Mouse (Mus musculus): ENCODE data around the gene Apold1. TPM values are rescaled to one million over a fixed set of nuclear protein-coding genes. Genes with fewer than 3 reads are reported as not detected.

The Apold1 gene
- total RNA-seq (2021): 1 to 10 TPM; 1.0 to 5.0 TPM
- long read RNA-seq, experiment 1, partial matches to known transcripts: 1 of 4 reads
- long read RNA-seq, experiment 1, other reads (novel, unspliced or antisense): 0 of 4 reads
- long read RNA-seq, experiment 2, partial matches to known transcripts: 0 of 1 reads
- long read RNA-seq, experiment 2, other reads (novel, unspliced or antisense): 0 of 1 reads

DNA sequence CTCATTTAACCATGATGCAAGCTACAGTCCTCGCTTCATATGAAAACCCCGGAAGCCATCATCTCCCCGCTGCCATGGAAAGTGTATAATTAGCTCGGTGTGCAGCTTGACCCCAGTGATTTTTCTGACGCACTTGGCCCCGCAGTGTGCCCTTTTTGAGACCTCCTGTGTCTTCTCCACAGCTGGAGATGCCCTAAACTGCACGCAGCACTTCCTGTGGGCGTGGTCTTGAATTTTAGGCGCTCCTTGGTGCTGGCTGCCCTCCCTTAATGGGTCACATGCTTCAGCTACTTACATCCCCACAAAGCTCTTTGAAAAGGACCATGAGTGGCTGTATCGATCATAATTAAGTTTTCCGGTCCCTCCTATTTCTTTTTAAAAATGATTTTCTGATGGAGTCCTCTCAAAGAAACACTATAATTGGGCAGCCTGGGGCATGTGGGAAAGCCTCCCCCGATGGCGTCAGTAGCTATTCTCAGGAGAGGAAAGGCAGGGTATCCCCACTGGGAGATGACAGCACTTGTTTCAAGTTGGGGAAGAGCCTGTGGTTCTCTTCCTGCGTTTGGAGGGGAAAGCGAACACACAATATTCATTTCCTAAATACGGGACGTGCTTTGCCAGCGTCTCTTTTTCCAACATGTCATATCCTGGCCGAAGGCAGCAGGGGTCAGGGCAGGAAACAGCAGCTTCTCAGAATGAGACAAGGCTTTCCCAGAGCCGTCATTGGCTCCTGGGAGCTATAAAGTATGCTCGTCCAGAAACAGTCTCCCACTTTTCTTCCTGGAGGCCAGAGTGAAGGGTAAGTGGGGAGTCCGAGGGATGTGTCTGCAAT is at the start of gene Apold1:
TSS of gene Apold1 (plus strand) at position 488 of the 832 bp plus-strand sequence.
- intact Hi-C loops (cut with DNase I): no loop called here
- peak within 1 kb of the TSS; percentile 80 for H3K4me3 ChIP-seq
- TF ChIP-seq CTCF (IDR thresholded peaks at IDR 0.05): no peak
- peak within 1 kb of the TSS; percentile 87 for H3K27ac ChIP-seq
- DNase-seq: peak; percentile 44

DNA sequence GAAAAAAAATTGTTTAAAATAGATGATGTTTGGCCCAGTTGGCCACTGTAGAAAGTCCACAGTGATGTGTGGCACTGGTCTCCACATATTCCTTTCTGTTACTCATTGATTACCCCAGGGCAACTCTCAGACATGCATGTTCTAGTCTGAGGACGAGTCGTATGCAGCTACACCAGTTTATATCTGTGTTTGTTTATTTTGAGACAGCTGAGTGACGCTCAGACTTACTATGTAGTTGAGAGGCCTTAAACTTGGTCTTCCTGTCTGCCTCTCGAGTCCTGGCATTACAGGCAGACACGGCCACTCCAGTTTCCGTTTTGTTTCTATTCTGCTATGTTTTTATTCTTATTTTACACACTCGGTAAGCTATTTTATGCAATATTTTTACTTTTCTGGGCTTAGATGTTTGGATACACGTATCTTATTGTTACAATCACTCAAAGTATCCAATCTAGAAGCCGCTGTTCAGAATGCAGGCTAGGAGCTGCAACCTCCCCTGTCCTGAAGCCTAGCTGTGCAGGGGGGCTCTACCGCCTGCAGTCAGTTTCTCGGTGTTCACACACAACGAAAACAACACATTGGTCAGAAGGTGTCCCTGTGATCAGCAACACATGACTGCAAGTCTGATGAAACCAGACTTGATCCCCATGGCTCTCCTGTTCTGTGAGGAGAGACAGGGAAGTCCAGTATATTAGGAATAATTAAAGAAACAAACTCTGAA is 48.9 kb upstream of the Apold1 start:
- Histone ChIP-seq H3K4me3 (peak overlapping the region; percentile 49), H3K27ac (peak overlapping the region; percentile 76)
- intact Hi-C loops (cut with DNase I): loop anchor here (5.0 kb wide), 1 partner anchor 35 kb away; the partner anchor contains the start of gene Gpr19
- no peak for DNase-seq
- no peak for TF ChIP-seq CTCF (IDR thresholded peaks at IDR 0.05)

DNA sequence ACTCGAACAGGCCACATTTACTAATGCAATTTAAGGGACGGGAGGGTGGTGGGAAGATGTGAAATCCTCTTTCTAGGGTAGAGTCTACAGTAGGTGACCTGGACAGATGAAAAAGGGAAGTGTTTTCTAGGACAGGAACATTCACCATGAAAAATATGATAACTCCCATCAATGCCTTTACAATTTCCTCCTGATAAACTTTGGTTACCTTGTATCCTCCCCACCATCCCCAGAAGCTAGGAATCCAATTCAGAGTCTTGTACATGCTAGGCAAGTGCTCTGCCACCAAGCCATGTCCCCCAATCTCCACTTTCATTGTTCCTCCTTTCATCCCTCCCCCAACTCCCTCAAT is 48.3 kb upstream of the Apold1 start:
- H3K27ac ChIP-seq: peak overlapping the region; percentile 76
- intact Hi-C loops (cut with DNase I): loop anchor here (5.0 kb wide), 1 partner anchor 36 kb away; the partner anchor contains the start of gene Gpr19
- no peak for DNase-seq
- TF ChIP-seq CTCF (IDR thresholded peaks at IDR 0.05): no peak
- H3K4me3 ChIP-seq: no peak overlapping the region

DNA sequence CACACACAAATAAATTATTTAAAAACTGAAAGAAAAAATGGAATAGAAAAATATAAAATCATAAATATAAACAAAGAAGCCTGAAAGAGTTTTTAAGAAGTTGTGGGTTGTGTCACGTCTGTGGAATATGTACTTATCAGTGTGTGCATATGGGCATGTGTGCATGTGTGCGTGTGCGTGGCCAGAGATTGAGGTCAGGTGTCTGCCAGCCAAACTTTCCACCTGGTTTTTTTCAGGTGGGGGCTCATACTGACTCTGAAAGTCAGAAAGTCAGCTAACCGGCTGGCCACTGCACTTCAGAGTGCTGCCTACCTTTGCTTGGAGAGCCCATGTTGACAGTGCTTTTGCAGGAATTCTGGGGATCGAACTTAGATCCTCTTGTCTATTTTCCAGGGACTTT is 47.2 kb upstream of the Apold1 start:
- no peak for TF ChIP-seq CTCF (IDR thresholded peaks at IDR 0.05)
- H3K27ac ChIP-seq: no peak overlapping the region
- intact Hi-C loops (cut with DNase I): loop anchor here (5.0 kb wide), 1 partner anchor 37 kb away; the partner anchor contains the start of gene Gpr19
- DNase-seq: no peak
- H3K4me3 ChIP-seq: no peak overlapping the region

DNA sequence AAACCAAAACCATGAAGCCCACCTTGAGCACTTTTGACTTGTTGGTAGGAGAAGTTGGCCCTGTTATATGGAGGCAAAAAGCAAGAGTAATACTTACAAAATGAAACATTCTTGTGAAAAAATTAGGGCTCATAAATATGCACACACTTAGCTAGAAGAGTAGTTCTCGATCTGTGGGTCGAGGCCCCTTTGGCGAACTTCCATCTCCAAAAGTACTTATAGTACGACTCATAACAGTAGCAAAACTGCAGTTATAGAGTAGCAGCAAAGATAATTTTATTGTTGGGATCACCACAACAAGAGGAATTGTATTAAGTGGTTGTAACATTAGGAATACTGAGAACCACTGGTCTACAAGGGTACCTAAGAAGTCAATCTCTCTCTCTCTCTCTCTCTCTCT is 41.7 kb upstream of the Apold1 start:
- no peak overlapping the region for H3K27ac ChIP-seq
- no peak for TF ChIP-seq CTCF (IDR thresholded peaks at IDR 0.05)
- no peak for DNase-seq
- intact Hi-C loops (cut with DNase I): no loop called here
- H3K4me3 ChIP-seq: no peak overlapping the region

DNA sequence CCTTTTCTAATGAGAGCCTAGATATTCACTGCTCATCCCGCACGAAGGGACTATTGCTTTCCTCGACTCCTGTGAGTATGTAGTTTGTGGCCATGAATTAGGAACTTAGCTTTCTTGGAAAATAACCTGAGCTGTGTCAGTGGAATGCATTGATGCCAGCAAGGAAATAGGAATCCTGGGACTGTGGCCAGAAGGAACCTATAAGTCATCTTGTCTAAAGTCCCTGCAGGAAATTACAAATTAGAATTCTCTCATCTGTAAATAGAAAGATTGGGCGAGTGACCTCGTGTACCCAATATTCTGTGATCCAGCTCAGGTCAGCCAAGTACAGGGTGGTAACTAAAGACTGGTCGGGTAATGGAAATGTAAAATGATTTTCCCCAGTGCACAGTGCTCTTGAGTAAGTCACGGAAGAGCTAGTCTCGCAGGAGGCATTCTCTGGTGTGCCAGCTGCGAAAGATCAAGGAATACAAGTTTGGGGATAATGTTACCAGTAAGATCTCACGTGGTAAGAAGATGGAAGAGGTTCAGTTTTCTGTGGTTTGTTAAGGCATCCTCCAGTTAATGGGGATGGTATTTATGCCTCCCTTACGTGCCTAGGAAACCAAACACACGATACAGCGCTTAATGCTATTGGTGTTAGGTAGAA is 37.6 kb upstream of the Apold1 start:
- intact Hi-C loops (cut with DNase I): no loop called here
- no peak overlapping the region for H3K4me3 ChIP-seq
- no peak for DNase-seq
- no peak for TF ChIP-seq CTCF (IDR thresholded peaks at IDR 0.05)
- no peak overlapping the region for H3K27ac ChIP-seq

DNA sequence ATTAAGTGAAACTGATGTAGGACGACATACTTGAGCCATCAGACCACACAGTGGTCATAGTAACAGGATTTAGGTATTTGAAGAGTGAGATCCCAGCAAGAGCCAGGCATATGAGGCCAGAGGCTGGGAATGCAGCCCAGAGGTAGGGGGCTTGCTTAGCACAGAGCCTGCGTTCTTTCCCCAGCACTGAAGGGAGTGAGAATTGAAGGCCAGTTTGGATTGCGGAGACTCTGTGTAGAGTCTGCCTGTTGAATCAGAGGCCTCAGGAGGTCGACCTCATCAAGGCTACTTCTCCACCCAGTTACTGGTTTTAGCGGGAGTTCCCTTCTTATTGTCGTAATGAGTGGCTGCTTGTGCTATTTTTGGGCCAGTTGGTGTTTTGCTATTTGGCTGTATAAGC is 35.5 kb upstream of the Apold1 start:
- no peak for DNase-seq
- Histone ChIP-seq H3K4me3 (no peak overlapping the region), H3K27ac (peak overlapping the region; percentile 50)
- intact Hi-C loops (cut with DNase I): no loop called here
- TF ChIP-seq CTCF (IDR thresholded peaks at IDR 0.05): no peak

DNA sequence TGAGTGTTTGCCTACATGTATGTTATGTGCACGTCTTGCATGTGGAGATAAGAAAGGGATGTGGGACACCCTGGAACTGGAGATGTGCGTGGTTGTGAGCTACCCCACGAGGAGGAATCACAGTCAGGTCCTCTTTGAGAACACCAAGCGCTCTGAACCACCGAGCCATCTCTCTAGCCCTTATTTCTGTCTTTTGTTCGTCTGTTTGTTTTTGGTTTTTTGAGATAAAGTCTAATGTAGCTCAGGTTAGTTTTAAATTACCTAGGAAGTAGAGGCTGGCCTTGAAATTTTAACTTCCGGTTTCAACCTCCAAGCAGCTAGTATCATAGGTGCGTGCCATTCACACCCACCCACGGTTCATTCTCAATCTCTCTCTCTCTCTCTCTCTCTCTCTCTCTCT is 34.7 kb upstream of the Apold1 start:
- peak overlapping the region; percentile 53; the same call in 1 of the 2 replicates for H3K27ac ChIP-seq
- peak overlapping the region; percentile 34 for H3K4me3 ChIP-seq
- no peak for TF ChIP-seq CTCF (IDR thresholded peaks at IDR 0.05)
- intact Hi-C loops (cut with DNase I): no loop called here
- DNase-seq: no peak

DNA sequence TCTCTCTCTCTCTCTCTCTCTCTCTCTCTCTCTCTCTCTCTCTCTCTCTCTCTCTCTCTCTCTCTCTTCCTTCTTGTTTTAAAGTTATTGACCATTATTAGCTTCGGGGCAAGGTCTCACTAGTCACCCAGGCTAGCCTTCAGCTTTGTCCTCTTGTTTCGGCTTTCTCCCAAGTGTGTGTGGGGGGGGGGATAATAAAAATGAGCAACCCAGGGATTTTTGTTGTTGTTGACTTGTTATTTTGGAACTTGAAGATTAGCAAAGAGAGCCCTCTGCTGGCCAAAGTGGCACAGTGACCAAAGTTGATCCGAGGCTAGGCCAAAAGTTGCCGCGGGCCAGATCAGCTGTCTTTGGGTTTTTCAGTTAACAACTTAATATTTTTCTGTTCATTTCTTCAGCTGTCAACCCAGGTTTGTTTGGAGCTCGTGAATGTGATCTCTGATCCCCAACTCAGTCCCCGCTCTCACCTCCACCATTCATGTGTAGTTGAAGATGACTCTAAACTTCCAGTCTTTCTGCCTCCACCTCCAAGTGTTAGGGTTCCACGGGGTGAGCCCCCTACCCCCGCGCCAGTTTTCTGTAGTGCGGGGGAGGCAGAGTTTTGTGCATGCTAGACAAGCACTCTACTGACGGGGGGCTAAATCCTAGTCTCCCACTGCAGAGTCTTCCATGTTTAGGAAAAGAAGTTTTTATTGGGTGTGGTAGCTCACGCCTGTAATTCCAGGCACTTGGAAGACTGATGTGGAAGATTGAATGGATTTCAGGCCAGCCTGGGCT is 34.0 kb upstream of the Apold1 start:
- peak overlapping the region; percentile 47 for H3K4me3 ChIP-seq
- peak overlapping the region; percentile 58 for H3K27ac ChIP-seq
- peak; percentile 83 for TF ChIP-seq CTCF (IDR thresholded peaks at IDR 0.05)
- intact Hi-C loops (cut with DNase I): loop anchor here (2.0 kb wide), 1 partner anchor 75 kb away; no protein-coding TSS in a partner anchor
- DNase-seq: peak; percentile 76

DNA sequence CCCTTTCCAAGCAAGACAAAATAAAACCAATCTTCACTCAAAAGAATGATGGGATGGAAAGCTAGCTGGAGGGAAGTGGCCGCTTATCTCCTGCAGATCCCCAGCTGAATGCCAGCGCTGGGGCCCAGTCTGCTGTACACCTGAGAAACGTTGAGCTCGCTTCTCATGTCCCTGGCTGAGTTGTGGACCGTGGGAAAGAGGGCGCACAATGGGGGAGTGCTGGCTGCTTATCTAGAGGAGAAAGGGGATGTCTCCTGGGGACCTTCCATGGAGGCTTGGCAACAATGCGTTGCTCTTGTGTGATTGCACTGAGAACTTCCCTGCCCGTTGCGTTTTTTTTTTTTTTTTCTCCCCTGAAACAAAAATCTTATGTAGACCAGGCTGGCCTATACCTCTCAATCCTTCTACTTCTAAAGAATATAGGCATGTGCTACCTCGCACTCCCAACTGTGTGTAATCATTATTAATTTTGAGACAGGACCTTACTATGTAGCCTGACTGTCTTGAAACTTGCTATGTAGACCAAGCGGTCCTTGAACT is 32.9 kb upstream of the Apold1 start:
- intact Hi-C loops (cut with DNase I): loop anchor here (2.0 kb wide), 1 partner anchor 76 kb away; no protein-coding TSS in a partner anchor
- Histone ChIP-seq H3K27ac (no peak overlapping the region), H3K4me3 (no peak overlapping the region)
- TF ChIP-seq CTCF (IDR thresholded peaks at IDR 0.05): no peak
- no peak for DNase-seq

DNA sequence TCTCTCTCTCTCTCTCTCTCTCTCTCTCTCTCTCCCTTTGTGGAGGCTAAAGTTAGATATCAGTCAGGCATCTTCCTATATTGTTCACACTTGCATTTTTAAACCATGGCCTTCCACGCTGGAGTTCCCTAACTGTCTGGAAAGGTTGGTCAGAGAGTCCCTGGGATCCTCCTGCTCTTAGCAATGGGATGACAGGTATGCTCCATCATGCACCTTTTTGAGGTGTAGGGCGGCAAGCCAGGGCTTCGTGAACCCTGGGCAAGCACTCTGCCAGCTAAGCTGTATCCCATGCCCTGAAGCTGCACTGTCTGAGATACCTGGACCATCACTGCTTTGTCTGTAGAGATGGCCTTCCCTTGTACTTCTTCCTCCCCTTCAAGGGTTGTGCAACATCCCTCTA is 32.3 kb upstream of the Apold1 start:
- no peak for TF ChIP-seq CTCF (IDR thresholded peaks at IDR 0.05)
- intact Hi-C loops (cut with DNase I): loop anchor here (2.0 kb wide), 1 partner anchor 76 kb away; no protein-coding TSS in a partner anchor
- H3K4me3 ChIP-seq: no peak overlapping the region

More for the DNA sequence above, 32.3 kb upstream of the Apold1 start:
- no peak for DNase-seq
- no peak overlapping the region for H3K27ac ChIP-seq
